Mouse (Mus musculus) midbrain, postnatal 0 days (tissue): ENCODE measurements around the gene Skp2. TPM values are rescaled to one million over a fixed set of nuclear protein-coding genes. Genes with fewer than 3 reads are reported as not detected.

Experiments
- ATAC-seq: fragments of 200-750 bp; cut with Nextera tagmentation; 2 replicates; pipeline ENCODE4 v1.8.0; 2017; ENCODE audit warnings: moderate number of reproducible peaks, mild to moderate bottlenecking, moderate TSS enrichment, moderate library complexity; ENCODE audit not compliant: low FRiP score
- DNase-seq: peaks from one replicate; pipeline ENCODE4 v3.0.0-alpha.2; 2015; ENCODE audit warnings: low spot score
- H3K27ac ChIP-seq: fragments of 300-500 bp; sonication (generic); 2 replicates; pipeline ENCODE4 v1.5.1; 2014; ENCODE audit warnings: low read depth, mild to moderate bottlenecking, low read length, mixed read lengths
- H3K27me3 ChIP-seq: fragments of 300-500 bp; sonication (generic); 2 replicates; pipeline ENCODE4 v1.6.1; 2014; ENCODE audit warnings: low read length, control low read depth, mixed read lengths; ENCODE audit not compliant: insufficient read depth
- H3K36me3 ChIP-seq: fragments of 300-500 bp; sonication (generic); 2 replicates; pipeline ENCODE4 v1.6.1; 2014; ENCODE audit warnings: low read length, control low read depth, mixed read lengths; ENCODE audit not compliant: insufficient read depth
- H3K4me1 ChIP-seq: fragments of 300-500 bp; sonication (generic); 2 replicates; pipeline ENCODE4 v1.6.1; 2014; ENCODE audit warnings: mild to moderate bottlenecking, control low read depth, antibody characterized with exemption, low read length, mixed read lengths; ENCODE audit not compliant: insufficient read depth
- H3K4me2 ChIP-seq: fragments of 300-500 bp; sonication (generic); 2 replicates; pipeline ENCODE4 v1.6.1; 2014; ENCODE audit warnings: low read depth, mild to moderate bottlenecking, low read length, mixed read lengths; ENCODE audit not compliant: poor library complexity, severe bottlenecking
- H3K4me3 ChIP-seq: fragments of 300-500 bp; sonication (generic); 2 replicates; pipeline ENCODE4 v1.5.1; 2014; ENCODE audit warnings: low read depth, mild to moderate bottlenecking, low read length, moderate library complexity
- H3K9ac ChIP-seq: fragments of 300-500 bp; sonication (generic); replicated peaks from 2 replicates; pipeline ENCODE4 v1.6.1; 2014; ENCODE audit warnings: mild to moderate bottlenecking, low read length, moderate library complexity, mixed read lengths; ENCODE audit not compliant: poor library complexity, severe bottlenecking
- H3K9me3 ChIP-seq: fragments of 300-500 bp; sonication (generic); 2 replicates; pipeline ENCODE4 v1.6.1; 2016; ENCODE audit warnings: low read length, control low read depth
- CTCF ChIP-seq: IDR thresholded peaks from 2 replicates; pipeline ENCODE4 v1.5.1; 2016; ENCODE audit warnings: antibody characterized with exemption, mild to moderate bottlenecking
- WGBS: fragments of 180-500 bp; shearing (Covaris S2); extraction: QIAGEN DNeasy Blood & Tissue Kit; methylation state at CpG from one replicate; pipeline ENCODE4 v1.1.7; 2014; 5-methylcytosine and 5-hydroxymethylcytosine counted together
- polyA plus RNA-seq: library from polyadenylated mRNA; unstranded; fragments of >200 nt; fragmentation: Nextera tagmentation; extraction: Ambion mirVana; gene quantifications from 2 replicates; pipeline ENCODE4 v1.2.1, GENCODE M21; 2015
- total RNA-seq: library from RNA; depleted of rRNA; stranded (reverse); fragments of >200 nt; gene quantifications from 2 replicates; pipeline ENCODE4 v1.2.3, GENCODE M21; 2014

The Skp2 gene
- total and polyA plus RNA-seq, 2 experiments from 2014 or later = 7.8 to 9.3 TPM

DNA sequence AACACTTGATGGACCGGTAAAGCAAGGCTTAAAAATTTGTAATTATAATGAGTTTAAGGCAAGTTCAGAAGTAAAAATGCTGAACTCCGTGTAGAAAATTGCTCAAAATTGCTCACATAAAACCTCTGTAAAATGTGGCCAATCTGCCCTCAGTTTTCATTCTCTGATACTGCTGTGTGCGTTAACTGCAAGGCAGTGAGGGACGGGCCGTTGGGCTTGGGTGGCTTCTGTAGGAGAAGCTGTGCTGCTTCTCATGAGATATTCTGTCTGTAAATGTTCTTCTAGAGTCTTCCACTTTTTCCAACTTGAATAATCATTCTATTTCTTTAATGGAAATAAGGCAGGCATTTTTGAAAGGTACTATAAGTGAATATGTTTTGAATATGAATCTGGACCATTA, 75.6 kb downstream of the Skp2 start:
- H3K4me3 ChIP-seq = no peak overlapping the region
- WGBS = 51% methylated on average over 5 of the region's 5 CpGs
- H3K27me3 ChIP-seq = no peaks in the 10 kb centered on the region
- TF ChIP-seq CTCF = no peak
- H3K9ac ChIP-seq = no peak overlapping the region
- no peaks in the 10 kb centered on the region for H3K36me3 ChIP-seq
- no peaks in the 10 kb centered on the region for H3K9me3 ChIP-seq
- ATAC-seq (no peak), DNase-seq (no peak)
- no peak overlapping the region for H3K4me2 ChIP-seq
- H3K4me1 ChIP-seq = no peaks in the 10 kb centered on the region
- no peak overlapping the region for H3K27ac ChIP-seq

DNA sequence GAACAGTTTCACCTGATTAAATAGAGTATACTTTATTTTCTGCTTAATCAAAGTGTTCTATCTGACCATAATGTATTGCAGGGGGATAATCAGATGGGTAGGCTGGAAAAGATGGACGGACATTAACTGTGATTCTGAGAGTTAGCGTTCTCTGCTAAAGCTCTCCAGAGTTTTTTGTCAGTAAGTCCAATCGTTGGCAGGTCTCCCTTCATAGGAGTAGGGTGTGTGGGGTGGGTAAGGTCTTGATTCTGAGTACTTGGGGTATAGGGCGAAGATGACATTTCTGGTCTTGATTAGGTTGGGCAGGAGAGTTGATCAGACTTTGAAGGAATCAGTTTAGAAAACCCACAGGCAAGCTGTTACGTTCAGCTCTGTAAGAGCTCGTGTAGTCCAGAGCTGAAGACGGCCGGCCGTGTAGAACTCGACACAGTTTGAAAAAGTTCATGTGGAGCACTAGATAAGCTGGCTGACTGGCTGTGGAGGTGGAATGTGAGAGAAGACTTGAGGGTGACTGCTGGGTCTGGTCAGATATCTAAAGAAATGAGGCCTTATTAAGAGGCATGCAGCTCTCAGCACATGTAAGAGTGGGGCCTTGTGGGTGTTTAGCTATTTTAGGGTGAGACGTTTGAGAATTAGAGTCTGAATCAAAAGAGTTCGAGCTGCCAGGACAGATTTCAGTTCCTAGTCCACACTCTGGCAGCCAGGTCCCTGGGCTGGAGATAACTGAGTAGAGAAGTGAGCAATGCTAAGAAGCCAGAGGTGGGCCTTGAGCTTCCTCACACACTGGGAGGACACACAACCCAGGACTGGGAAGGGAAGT, 76.5 kb downstream of the Skp2 start:
- no peaks in the 10 kb centered on the region for H3K4me1 ChIP-seq
- no peak overlapping the region for H3K4me3 ChIP-seq
- DNase-seq = no peak
- no peak for TF ChIP-seq CTCF
- H3K9ac ChIP-seq = no peak overlapping the region
- no peaks in the 10 kb centered on the region for H3K9me3 ChIP-seq
- no peak for ATAC-seq
- H3K27ac ChIP-seq = no peak overlapping the region
- no peak overlapping the region for H3K4me2 ChIP-seq
- H3K36me3 ChIP-seq = no peaks in the 10 kb centered on the region
- WGBS = 77% methylated on average over 12 of the region's 12 CpGs
- H3K27me3 ChIP-seq = no peaks in the 10 kb centered on the region

GRCm38 (mm10) chr15:9075608-9076200, 79.5 kb downstream of the Skp2 start:
- ATAC-seq (no peak), DNase-seq (no peak)
- Histone ChIP-seq H3K27ac (no peak overlapping the region), H3K4me2 (no peak overlapping the region), H3K36me3 (no peaks in the 10 kb centered on the region), H3K9me3 (no peaks in the 10 kb centered on the region), H3K4me1 (no peaks in the 10 kb centered on the region), H3K4me3 (no peak overlapping the region), H3K27me3 (no peaks in the 10 kb centered on the region), H3K9ac (no peak overlapping the region)
- TF ChIP-seq CTCF = no peak
- 77% methylated on average over 14 of the region's 14 CpGs for WGBS

- no peak overlapping the region for H3K9ac ChIP-seq
- no peak for ATAC-seq
- WGBS = 25% methylated on average over 4 of the region's 4 CpGs
- DNase-seq = no peak
- no peaks in the 10 kb centered on the region for H3K9me3 ChIP-seq
- H3K4me1 ChIP-seq = no peaks in the 10 kb centered on the region
- no peak overlapping the region for H3K4me3 ChIP-seq
- H3K27ac ChIP-seq = no peak overlapping the region
- H3K36me3 ChIP-seq = no peaks in the 10 kb centered on the region
- no peaks in the 10 kb centered on the region for H3K27me3 ChIP-seq
- no peak for TF ChIP-seq CTCF
- H3K4me2 ChIP-seq = no peak overlapping the region
These were observed 80.6 kb downstream of the Skp2 start for GRCm38 (mm10) chr15:9074671-9075070.

DNA sequence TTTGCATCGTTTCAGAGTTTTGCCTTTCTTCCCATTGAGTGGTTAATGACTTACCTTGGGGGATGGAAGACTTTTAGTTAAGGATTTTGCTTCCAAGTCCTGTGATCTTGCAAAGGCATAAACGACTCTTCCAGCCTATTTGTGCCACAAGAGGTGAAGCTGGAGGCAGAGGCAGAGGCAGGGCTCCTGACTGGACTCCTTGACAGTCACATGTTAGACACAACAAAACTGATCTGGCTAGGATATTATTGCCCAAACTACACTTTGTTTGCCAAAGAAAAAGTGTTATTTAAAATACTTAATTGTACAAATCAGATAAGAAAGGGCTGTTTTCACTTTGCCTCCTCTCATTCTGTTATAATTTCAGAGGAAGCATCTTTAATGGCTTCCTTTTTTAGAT, 81.1 kb downstream of the Skp2 start:
- H3K9me3 ChIP-seq = no peaks in the 10 kb centered on the region
- no peaks in the 10 kb centered on the region for H3K27me3 ChIP-seq
- ATAC-seq (no peak), DNase-seq (no peak)
- H3K9ac ChIP-seq = no peak overlapping the region
- H3K4me3 ChIP-seq = no peak overlapping the region
- TF ChIP-seq CTCF = no peak
- H3K4me2 ChIP-seq = no peak overlapping the region
- no peaks in the 10 kb centered on the region for H3K4me1 ChIP-seq
- no peak overlapping the region for H3K27ac ChIP-seq
- WGBS = 35% methylated on average over 2 of the region's 2 CpGs
- H3K36me3 ChIP-seq = no peaks in the 10 kb centered on the region

DNA sequence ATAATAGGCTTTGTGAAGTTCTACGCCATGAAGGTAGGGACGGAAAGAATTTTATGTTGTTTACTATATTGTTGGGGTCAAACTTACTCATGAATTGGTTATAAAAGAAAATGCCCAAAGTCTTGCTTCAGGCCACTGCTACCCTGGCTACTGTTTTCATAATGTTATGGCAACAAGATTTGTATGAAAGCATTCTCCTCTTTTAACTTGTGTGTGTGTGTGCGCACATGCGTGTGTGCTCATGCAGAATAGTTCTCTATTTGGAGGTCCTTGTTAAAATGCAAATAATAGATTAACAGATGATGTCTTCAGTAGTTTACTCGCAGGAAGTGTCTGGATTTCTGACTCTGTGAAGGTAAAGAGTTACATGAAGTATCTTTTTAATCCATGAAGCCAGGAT, 81.5 kb downstream of the Skp2 start:
- no peak overlapping the region for H3K27ac ChIP-seq
- H3K36me3 ChIP-seq = no peaks in the 10 kb centered on the region
- peak overlapping the region; percentile 82 for H3K4me2 ChIP-seq
- TF ChIP-seq CTCF = no peak
- 83% methylated on average over 5 of the region's 5 CpGs for WGBS
- no peaks in the 10 kb centered on the region for H3K27me3 ChIP-seq
- no peaks in the 10 kb centered on the region for H3K4me1 ChIP-seq
- H3K9ac ChIP-seq = no peak overlapping the region
- ATAC-seq = no peak
- no peaks in the 10 kb centered on the region for H3K9me3 ChIP-seq
- no peak for DNase-seq
- H3K4me3 ChIP-seq = no peak overlapping the region
